Comparison of ENCODE assay signal across 10 mouse cellular contexts in genomic region chr1:64792521-64793233, GRCm38 (mm10). TPM values are rescaled to one million over a fixed set of nuclear protein-coding genes. Genes with fewer than 3 reads are reported as not detected.
A peak's percentile ranks its signal among the peaks of the same experiment; 100 is the strongest.
DNase-seq lines count a peak whose midpoint lies in the region; ATAC-seq and TF ChIP-seq lines count a peak whose summit lies in the region.
"Had no signal": no experiment of that assay in that cellular context is flagged by ENCODE, and none has a peak within 500 bp of the region (broad histone marks: within the 10 kb centered on the region; RNA-seq: fewer than 3 reads in every experiment).

No protein-coding gene starts in this region.

- no peaks in the 10 kb centered on the region for H3K27me3 ChIP-seq in heart, adult 2 months (ENCODE audit: control insufficient read depth, insufficient read depth, low read length)
- H3K27me3 ChIP-seq in heart, embryonic 13.5 days (replicated peaks), result no peaks in the 10 kb centered on the region
- no peaks in the 10 kb centered on the region for H3K27me3 ChIP-seq in limb, embryonic 15.5 days
- H3K27me3 ChIP-seq in midbrain, embryonic 16.5 days (ENCODE audit: control insufficient read depth, insufficient read depth, low read depth, low read length), result no peaks in the 10 kb centered on the region

- no peak for ATAC-seq in heart, embryonic 13.5 days (ENCODE audit: extremely low read depth, insufficient number of reproducible peaks, low FRiP score, low TSS enrichment)
- no peak for ATAC-seq in limb, embryonic 15.5 days (ENCODE audit: insufficient number of reproducible peaks, low FRiP score, low TSS enrichment, low read depth)
- no peak for ATAC-seq in frontal cortex, adult (ENCODE audit: low TSS enrichment)
- ATAC-seq in midbrain, embryonic 16.5 days, result no peak
- ATAC-seq: CD4-positive, CD25-positive, alpha-beta regulatory T cell, adult 4 months had no signal

- H3K4me1 ChIP-seq in heart, adult 2 months (ENCODE audit: control insufficient read depth, insufficient read depth, low read length), result peaks cover 17% of the 10 kb centered on the region
- H3K4me1 ChIP-seq in heart, embryonic 13.5 days, result peaks cover 59% of the 10 kb centered on the region
- peaks cover 33% of the 10 kb centered on the region for H3K4me1 ChIP-seq in limb, embryonic 15.5 days
- H3K4me1 ChIP-seq in midbrain, embryonic 16.5 days (ENCODE audit: control insufficient read depth, insufficient read depth, low read length), result no peaks in the 10 kb centered on the region

- TF ChIP-seq CTCF in heart, adult 2 months (IDR thresholded peaks at IDR 0.05), result no peak

- H3K27ac ChIP-seq in heart, adult 2 months, result no peak overlapping the region; the same call in 1 of the 2 replicates
- H3K27ac ChIP-seq in heart, embryonic 13.5 days (replicated peaks), result peak overlapping the region; percentile 92
- peak overlapping the region; percentile 80 for H3K27ac ChIP-seq in limb, embryonic 15.5 days
- no peak overlapping the region for H3K27ac ChIP-seq in midbrain, embryonic 16.5 days (ENCODE audit: low read length)
- H3K27ac ChIP-seq: macrophage had no signal

- TF ChIP-seq EP300 in heart, adult 2 months (IDR thresholded peaks at IDR 0.05; ENCODE audit: insufficient read depth, low read depth, low read length), result no peak

- intact Hi-C loops in heart, adult 2 months (cut with DNase I), result loop anchor here (5.0 to 10.0 kb wide), 2 partner anchors 55 to 122 kb away; partner anchors contain the start of gene Fzd5

- no peaks in the 10 kb centered on the region for H3K9me3 ChIP-seq in heart, embryonic 13.5 days
- no peaks in the 10 kb centered on the region for H3K9me3 ChIP-seq in limb, embryonic 15.5 days
- H3K9me3 ChIP-seq in midbrain, embryonic 16.5 days (replicated peaks; ENCODE audit: control insufficient read depth, low read length, poor library complexity, severe bottlenecking), result no peaks in the 10 kb centered on the region

- no peak for TF ChIP-seq POLR2A in heart, adult 2 months (IDR thresholded peaks at IDR 0.05; ENCODE audit: insufficient read depth, low read depth, low read length)

- WGBS in heart, adult 2 months, result 39% methylated on average over 11 of the region's 11 CpGs
- 43% methylated on average over 11 of the region's 11 CpGs for WGBS in heart, embryonic 13.5 days
- 56% methylated on average over 11 of the region's 11 CpGs for WGBS in limb, embryonic 15.5 days
- WGBS in midbrain, embryonic 16.5 days, result 83% methylated on average over 11 of the region's 11 CpGs

- DNase-seq in heart, adult 18-20 months, result peak; percentile 22 to 44
- no peak for DNase-seq in heart, adult 2 months
- DNase-seq in adipocyte (ENCODE audit: low spot score), result peak; percentile 76
- DNase-seq in testis, postnatal 14 days (ENCODE audit: low spot score), result no peak

- no peak overlapping the region for H3K9ac ChIP-seq in heart, adult 2 months (ENCODE audit: low read depth, low read length)
- H3K9ac ChIP-seq in heart, embryonic 13.5 days, result peak overlapping the region; percentile 12; the same call in 1 of the 2 replicates
- H3K9ac ChIP-seq in limb, embryonic 15.5 days, result no peak overlapping the region
- no peak overlapping the region for H3K9ac ChIP-seq in midbrain, embryonic 16.5 days (ENCODE audit: low read depth, low read length)

- no peak overlapping the region for H3K4me3 ChIP-seq in heart, adult 2 months
- H3K4me3 ChIP-seq in heart, embryonic 13.5 days, result no peak overlapping the region
- H3K4me3 ChIP-seq in limb, embryonic 15.5 days, result no peak overlapping the region
- H3K4me3 ChIP-seq in midbrain, embryonic 16.5 days (ENCODE audit: low read depth, low read length), result no peak overlapping the region

- H3K4me2 ChIP-seq in heart, embryonic 13.5 days, result peak overlapping the region; percentile 46; the same call in 1 of the 2 replicates
- no peak overlapping the region for H3K4me2 ChIP-seq in limb, embryonic 15.5 days
- H3K4me2 ChIP-seq in midbrain, embryonic 16.5 days (ENCODE audit: low read length), result no peak overlapping the region

- peaks cover 2% of the 10 kb centered on the region for H3K36me3 ChIP-seq in heart, adult 2 months (ENCODE audit: control insufficient read depth, insufficient read depth, low read length)
- H3K36me3 ChIP-seq in heart, embryonic 13.5 days, result peaks cover 11% of the 10 kb centered on the region
- H3K36me3 ChIP-seq in limb, embryonic 15.5 days, result no peaks in the 10 kb centered on the region
- H3K36me3 ChIP-seq in midbrain, embryonic 16.5 days (ENCODE audit: control insufficient read depth, insufficient read depth, low read length), result peaks cover 10% of the 10 kb centered on the region; the same call in 1 of the 2 replicates

- no peaks in the 10 kb centered on the region for H3K79me2 ChIP-seq in heart, adult 2 months (replicated peaks; ENCODE audit: control insufficient read depth, insufficient read depth, low read length)

RNA-seq across cellular contexts. Expression of gene Fzd5, which starts 55.1 kb away (rescaled TPM):
- 1 to 10 TPM; 3.9 to 4.4 TPM for total RNA-seq in heart, adult 18-20 months (2021)
- total RNA-seq in heart, adult 2 months (2021), result 1 to 10 TPM; 3.6 to 4.4 TPM
- 2.5 and 3.2 TPM in 2 replicates for polyA plus RNA-seq in heart, adult 2 months (2012; rRNA removed)
- 1.1 TPM in 2 replicates for polyA plus RNA-seq in heart, embryonic 13.5 days (2015; fragmentation: Nextera tagmentation; extraction: Ambion mirVana)
- 1.8 and 1.9 TPM in 2 replicates for polyA plus RNA-seq in limb, embryonic 15.5 days (2015; fragmentation: Nextera tagmentation; extraction: Ambion mirVana)
- 0.58 and 0.62 TPM in 2 replicates for polyA plus RNA-seq in midbrain, embryonic 16.5 days (2015; fragmentation: Nextera tagmentation; extraction: Ambion mirVana)

Comparison
In these comparisons a context has a peak if more than half of its experiments do, and no peak if none do; other contexts are left out.
1. DNase-seq: peak in heart, adult 18-20 months (2 of 2) and adipocyte (single experiment); none in heart, adult 2 months (0 of 2) and testis, postnatal 14 days (single experiment).
2. H3K27ac ChIP-seq: peak in heart, embryonic 13.5 days (single experiment) and limb, embryonic 15.5 days (single experiment); none in heart, adult 2 months (single experiment) and midbrain, embryonic 16.5 days (single experiment).